Mouse (Mus musculus) kidney, embryonic 15.5 days (tissue): ENCODE data around the gene Cpm. TPM values are rescaled to one million over a fixed set of nuclear protein-coding genes. Genes with fewer than 3 reads are reported as not detected.
"Not testable (repeated sequence)": the region's sequence is repeated elsewhere in the genome, so short reads cannot be mapped to it uniquely, and the experiment has no call there.

Experiments
- ATAC-seq: fragments of 200-750 bp; cut with Nextera tagmentation; replicated peaks from 2 replicates; pipeline ENCODE4 v1.8.0; 2017; ENCODE audit warnings: moderate TSS enrichment; ENCODE audit not compliant: low FRiP score
- H3K27ac ChIP-seq: fragments of 300-500 bp; sonication (generic); 2 replicates; pipeline ENCODE4 v1.5.1; 2015; ENCODE audit warnings: mild to moderate bottlenecking, inconsistent platforms
- H3K27me3 ChIP-seq: fragments of 300-500 bp; sonication (generic); 2 replicates; pipeline ENCODE4 v1.6.1; 2015; ENCODE audit warnings: inconsistent platforms
- H3K36me3 ChIP-seq: fragments of 300-500 bp; sonication (generic); 2 replicates; pipeline ENCODE4 v1.6.1; 2015; ENCODE audit warnings: inconsistent platforms
- H3K4me1 ChIP-seq: fragments of 300-500 bp; sonication (generic); 2 replicates; pipeline ENCODE4 v1.6.1; 2015; ENCODE audit warnings: inconsistent platforms
- H3K4me2 ChIP-seq: fragments of 300-500 bp; sonication (generic); 2 replicates; pipeline ENCODE4 v1.6.1; 2015; ENCODE audit warnings: moderate library complexity, mild to moderate bottlenecking, inconsistent platforms
- H3K4me3 ChIP-seq: fragments of 300-500 bp; sonication (generic); replicated peaks from 2 replicates; pipeline ENCODE4 v1.5.1; 2015; ENCODE audit warnings: mild to moderate bottlenecking, inconsistent platforms
- H3K9ac ChIP-seq: fragments of 300-500 bp; sonication (generic); 2 replicates; pipeline ENCODE4 v1.6.1; 2015; ENCODE audit warnings: mild to moderate bottlenecking, inconsistent platforms
- H3K9me3 ChIP-seq: fragments of 300-500 bp; sonication (generic); replicated peaks from 2 replicates; pipeline ENCODE4 v1.6.1; 2016; ENCODE audit warnings: inconsistent platforms
- WGBS: fragments of 180-500 bp; shearing (Covaris S2); methylation state at CpG from one replicate; pipeline ENCODE4 v1.1.7; 2015; ENCODE audit warnings: mixed read lengths; 5-methylcytosine and 5-hydroxymethylcytosine counted together
- polyA plus RNA-seq: library from polyadenylated mRNA; unstranded; fragments of >200 nt; fragmentation: Nextera tagmentation; extraction: Ambion mirVana; gene quantifications from 2 replicates; pipeline ENCODE4 v1.2.1, GENCODE M21; 2015

The Cpm gene
- polyA plus RNA-seq, 1 experiment from 2014 or later: 31.5 TPM

- Histone ChIP-seq H3K36me3 (no peaks in the 10 kb centered on the region), H3K9me3 (no peaks in the 10 kb centered on the region), H3K4me2 (no peak overlapping the region), H3K4me3 (no peak overlapping the region), H3K27me3 (no peaks in the 10 kb centered on the region), H3K4me1 (no peaks in the 10 kb centered on the region), H3K27ac (no peak overlapping the region), H3K9ac (no peak overlapping the region)
- WGBS: 83% methylated on average over 2 of the region's 2 CpGs
- ATAC-seq: no peak
Observed at GRCm38 (mm10) chr10:117610794-117611384, 18.4 kb upstream of the Cpm start.

DNA sequence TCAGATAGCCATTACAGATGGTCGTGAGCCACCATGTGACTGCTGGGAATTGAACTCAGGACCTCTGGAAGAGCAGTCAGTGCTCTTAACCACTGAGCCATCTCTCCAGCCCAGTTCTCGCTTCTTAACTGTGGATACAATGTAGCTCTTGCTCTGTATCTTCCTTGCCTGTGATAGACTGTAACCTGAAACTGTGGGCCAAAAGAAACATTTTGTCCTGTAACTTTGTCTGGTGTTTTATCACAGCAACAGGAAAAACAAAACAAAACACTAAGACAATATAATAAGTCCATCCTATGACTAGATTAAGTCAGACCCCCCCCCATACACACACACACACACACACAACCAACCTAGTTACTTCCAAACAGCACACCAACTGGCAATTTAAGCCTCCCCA lies 17.8 kb upstream of the Cpm start:
- Histone ChIP-seq H3K4me3 (no peak overlapping the region), H3K9ac (no peak overlapping the region), H3K9me3 (no peaks in the 10 kb centered on the region), H3K27ac (no peak overlapping the region), H3K27me3 (no peaks in the 10 kb centered on the region), H3K4me2 (no peak overlapping the region), H3K36me3 (no peaks in the 10 kb centered on the region), H3K4me1 (no peaks in the 10 kb centered on the region)
- no peak for ATAC-seq
- WGBS: 84% methylated on average over 2 of the region's 2 CpGs

DNA sequence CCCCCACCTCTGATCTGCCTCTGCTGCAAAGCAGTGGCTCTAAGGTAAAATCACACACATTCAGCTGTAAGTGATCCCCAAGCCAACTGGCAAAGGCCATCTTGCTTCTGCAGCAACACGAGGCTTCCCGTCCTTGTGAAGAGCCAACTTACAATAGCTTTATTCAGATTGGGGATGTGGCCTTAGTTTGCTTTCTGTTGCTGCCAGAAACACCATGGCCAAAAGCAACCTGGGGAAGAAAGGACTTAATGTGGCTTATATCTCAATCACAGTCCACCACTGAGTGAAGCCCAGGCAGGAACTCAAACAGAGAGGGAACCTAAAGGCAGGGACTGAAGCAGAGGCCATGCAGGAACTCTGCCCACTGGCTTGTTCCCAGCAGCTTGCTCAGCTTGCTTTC lies 17.3 kb upstream of the Cpm start:
- no peak for ATAC-seq
- no peaks in the 10 kb centered on the region for H3K36me3 ChIP-seq
- H3K27me3 ChIP-seq: no peaks in the 10 kb centered on the region
- H3K9me3 ChIP-seq: no peaks in the 10 kb centered on the region
- no peak overlapping the region for H3K4me3 ChIP-seq
- H3K4me1 ChIP-seq: no peaks in the 10 kb centered on the region
- no peak overlapping the region for H3K4me2 ChIP-seq
- no peak overlapping the region for H3K27ac ChIP-seq
- no peak overlapping the region for H3K9ac ChIP-seq
- WGBS: 93% methylated on average over 2 of the region's 2 CpGs

- H3K4me2 ChIP-seq: no peak overlapping the region
- no peak overlapping the region for H3K9ac ChIP-seq
- H3K4me3 ChIP-seq: no peak overlapping the region
- no peaks in the 10 kb centered on the region for H3K36me3 ChIP-seq
- WGBS: 83% methylated on average over 8 of the region's 8 CpGs
- no peak overlapping the region for H3K27ac ChIP-seq
- H3K9me3 ChIP-seq: no peaks in the 10 kb centered on the region
- no peaks in the 10 kb centered on the region for H3K4me1 ChIP-seq
- no peak for ATAC-seq
- no peaks in the 10 kb centered on the region for H3K27me3 ChIP-seq
Observed at GRCm38 (mm10) chr10:117612621-117613584, 16.4 kb upstream of the Cpm start.

- WGBS: 70% methylated on average over 6 of the region's 6 CpGs
- no peaks in the 10 kb centered on the region for H3K4me1 ChIP-seq
- no peaks in the 10 kb centered on the region for H3K27me3 ChIP-seq
- no peak overlapping the region for H3K27ac ChIP-seq
- no peaks in the 10 kb centered on the region for H3K36me3 ChIP-seq
- no peak for ATAC-seq
- no peak overlapping the region for H3K4me2 ChIP-seq
- no peaks in the 10 kb centered on the region for H3K9me3 ChIP-seq
- no peak overlapping the region for H3K9ac ChIP-seq
- no peak overlapping the region for H3K4me3 ChIP-seq
Observed at GRCm38 (mm10) chr10:117613960-117614359, 15.3 kb upstream of the Cpm start.

GRCm38 (mm10) chr10:117614387-117614786 lies 14.9 kb upstream of the Cpm start:
- 57% methylated on average over 3 of the region's 3 CpGs for WGBS
- Histone ChIP-seq H3K4me1 (no peaks in the 10 kb centered on the region), H3K9ac (no peak overlapping the region), H3K36me3 (no peaks in the 10 kb centered on the region), H3K9me3 (no peaks in the 10 kb centered on the region), H3K4me2 (no peak overlapping the region), H3K4me3 (no peak overlapping the region), H3K27me3 (no peaks in the 10 kb centered on the region), H3K27ac (no peak overlapping the region)
- no peak for ATAC-seq

DNA sequence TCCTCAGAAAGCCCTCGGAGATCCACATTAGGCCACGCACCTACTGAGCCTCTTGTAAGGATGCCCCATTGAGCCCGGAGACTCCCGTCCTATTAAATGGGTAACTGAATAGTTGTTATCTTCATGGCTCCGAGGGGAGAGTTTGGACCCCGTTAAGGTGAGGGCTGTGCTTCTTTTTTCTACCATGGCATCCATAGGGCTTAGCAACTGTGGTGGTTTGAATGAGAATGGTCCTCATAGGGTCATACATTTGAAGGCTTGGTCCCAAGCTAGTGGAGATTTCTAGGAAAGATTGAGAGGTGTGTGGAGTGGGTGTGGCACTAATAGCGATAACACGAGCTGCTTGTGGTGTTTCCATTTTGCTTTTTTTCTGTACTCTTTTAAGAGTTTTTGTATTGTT lies 14.1 kb upstream of the Cpm start:
- no peak for ATAC-seq
- no peaks in the 10 kb centered on the region for H3K27me3 ChIP-seq
- no peak overlapping the region for H3K27ac ChIP-seq
- no peak overlapping the region for H3K9ac ChIP-seq
- no peak overlapping the region for H3K4me3 ChIP-seq
- 89% methylated on average over 8 of the region's 8 CpGs for WGBS
- no peak overlapping the region for H3K4me2 ChIP-seq
- no peaks in the 10 kb centered on the region for H3K36me3 ChIP-seq
- H3K4me1 ChIP-seq: no peaks in the 10 kb centered on the region
- no peaks in the 10 kb centered on the region for H3K9me3 ChIP-seq

GRCm38 (mm10) chr10:117615746-117616145 lies 13.6 kb upstream of the Cpm start:
- H3K27ac ChIP-seq: no peak overlapping the region
- no peaks in the 10 kb centered on the region for H3K27me3 ChIP-seq
- no peaks in the 10 kb centered on the region for H3K36me3 ChIP-seq
- WGBS: 78% methylated on average over 4 of the region's 4 CpGs
- no peak overlapping the region for H3K4me3 ChIP-seq
- no peak for ATAC-seq
- H3K4me2 ChIP-seq: no peak overlapping the region
- no peaks in the 10 kb centered on the region for H3K9me3 ChIP-seq
- H3K9ac ChIP-seq: no peak overlapping the region
- no peaks in the 10 kb centered on the region for H3K4me1 ChIP-seq

DNA sequence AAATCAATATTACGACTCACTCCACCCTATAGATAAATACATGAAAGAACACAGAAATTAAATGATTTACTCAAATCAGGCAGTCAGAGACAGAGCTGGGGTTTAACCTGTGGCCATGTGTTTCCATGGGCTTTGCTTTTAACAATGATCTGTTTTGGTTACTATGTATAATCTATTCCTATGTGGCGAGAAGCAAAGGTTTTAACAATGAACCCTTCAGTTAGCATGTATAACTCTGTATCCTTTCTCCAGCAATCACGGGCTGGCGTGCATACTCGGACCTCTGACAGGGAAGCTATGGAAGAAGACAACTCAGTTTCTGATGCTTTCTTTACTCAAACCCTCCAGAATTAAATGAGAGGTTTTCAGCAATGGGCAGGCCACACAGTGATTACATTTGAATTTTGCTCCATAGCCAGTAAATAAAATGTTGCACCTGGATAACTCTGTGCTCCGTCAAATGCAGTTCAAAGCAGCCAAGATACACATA lies 13.1 kb upstream of the Cpm start:
- Histone ChIP-seq H3K9ac (no peak overlapping the region), H3K27me3 (no peaks in the 10 kb centered on the region), H3K9me3 (no peaks in the 10 kb centered on the region), H3K27ac (no peak overlapping the region), H3K4me1 (no peaks in the 10 kb centered on the region), H3K4me2 (no peak overlapping the region), H3K36me3 (no peaks in the 10 kb centered on the region), H3K4me3 (no peak overlapping the region)
- 89% methylated on average over 6 of the region's 6 CpGs for WGBS
- no peak for ATAC-seq

DNA sequence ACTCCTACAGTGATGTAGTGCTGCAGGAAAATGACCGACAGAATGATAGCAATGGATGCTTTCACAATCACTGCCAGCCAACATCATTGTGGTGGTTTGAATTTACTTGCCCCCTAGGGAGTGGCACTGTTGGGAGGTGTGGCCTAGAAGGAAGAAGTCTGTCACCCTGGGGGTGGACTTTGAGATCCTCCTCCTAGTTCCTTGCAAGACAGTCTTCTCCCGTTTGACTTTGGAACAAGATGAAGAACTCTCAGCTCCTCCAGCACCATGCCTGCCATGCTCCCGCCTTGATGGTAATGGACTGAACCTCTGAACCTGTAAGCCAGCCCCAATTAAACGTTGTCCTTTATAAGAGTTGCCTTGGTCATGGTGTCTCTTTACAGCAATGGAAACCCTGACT lies 12.5 kb upstream of the Cpm start:
- H3K4me2 ChIP-seq, H3K4me1 ChIP-seq, H3K27ac ChIP-seq, H3K36me3 ChIP-seq, H3K9ac ChIP-seq, ATAC-seq, H3K4me3 ChIP-seq, H3K9me3 ChIP-seq, H3K27me3 ChIP-seq: not testable (repeated sequence)
- WGBS: 86% methylated on average over 4 of the region's 4 CpGs

- ATAC-seq: no peak
- 89% methylated on average over 3 of the region's 3 CpGs for WGBS
- no peak overlapping the region for H3K4me3 ChIP-seq
Observed at GRCm38 (mm10) chr10:117617568-117618345, 11.5 kb upstream of the Cpm start.

More at GRCm38 (mm10) chr10:117617568-117618345, 11.5 kb upstream of the Cpm start:
- Histone ChIP-seq H3K4me2 (no peak overlapping the region), H3K9me3 (no peaks in the 10 kb centered on the region), H3K4me1 (no peaks in the 10 kb centered on the region), H3K27ac (no peak overlapping the region), H3K9ac (no peak overlapping the region), H3K36me3 (no peaks in the 10 kb centered on the region), H3K27me3 (no peaks in the 10 kb centered on the region)
